Mouse (Mus musculus): Measurements from ENCODE around the gene Mgea5.

Mgea5 gene

DNA sequence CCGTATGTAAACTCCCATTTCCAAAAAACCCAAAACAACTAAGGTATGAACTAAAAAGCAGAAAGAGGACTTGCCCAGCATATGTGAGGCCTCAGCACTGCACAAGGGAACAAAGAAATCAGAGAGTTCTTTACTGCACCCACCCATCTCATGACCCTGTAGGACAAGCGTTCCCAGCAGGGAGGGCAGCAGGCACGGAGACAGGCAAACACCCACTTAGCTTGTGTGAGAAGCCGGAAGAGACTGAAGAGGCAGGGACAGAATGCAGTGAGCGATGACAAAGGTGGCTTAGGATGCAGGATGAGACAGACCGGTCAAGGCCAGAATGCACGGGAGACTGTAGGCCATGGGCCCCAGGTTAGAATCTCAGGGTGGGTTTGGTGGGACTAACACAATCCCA, 52.0 kb downstream of the Mgea5 start:
- DNase-seq (ENCODE audit: low read depth, low spot score): no peak

DNA sequence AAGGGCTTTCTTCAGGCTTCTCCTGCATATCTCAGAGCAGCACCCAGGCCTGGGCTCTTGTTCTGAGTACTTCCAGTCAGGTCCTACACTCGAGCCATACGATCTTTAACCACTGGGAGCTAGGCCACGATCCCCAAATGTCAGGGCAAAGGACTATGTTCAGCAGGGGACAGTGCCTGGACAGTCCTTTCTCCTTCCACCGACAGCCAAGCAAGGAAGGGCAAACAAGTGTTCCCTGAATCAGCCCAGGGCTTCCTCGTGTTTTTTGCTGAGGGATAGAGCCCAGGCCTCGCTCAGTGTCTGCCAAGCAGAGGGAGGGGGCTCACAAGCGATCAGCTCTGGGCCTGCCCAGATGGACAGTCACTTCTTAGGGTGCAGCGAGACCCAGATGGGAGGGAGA, 53.6 kb downstream of the Mgea5 start:
- DNase-seq (ENCODE audit: low read depth, low spot score): no peak

- DNase-seq (ENCODE audit: low read depth, low spot score): no peak
Observed at GRCm38 (mm10) chr19:45727231-45727630, 56.4 kb downstream of the Mgea5 start.

- no peak for DNase-seq (ENCODE audit: low read depth, low spot score)
Observed at GRCm38 (mm10) chr19:45725677-45726277, 57.9 kb downstream of the Mgea5 start.

DNA sequence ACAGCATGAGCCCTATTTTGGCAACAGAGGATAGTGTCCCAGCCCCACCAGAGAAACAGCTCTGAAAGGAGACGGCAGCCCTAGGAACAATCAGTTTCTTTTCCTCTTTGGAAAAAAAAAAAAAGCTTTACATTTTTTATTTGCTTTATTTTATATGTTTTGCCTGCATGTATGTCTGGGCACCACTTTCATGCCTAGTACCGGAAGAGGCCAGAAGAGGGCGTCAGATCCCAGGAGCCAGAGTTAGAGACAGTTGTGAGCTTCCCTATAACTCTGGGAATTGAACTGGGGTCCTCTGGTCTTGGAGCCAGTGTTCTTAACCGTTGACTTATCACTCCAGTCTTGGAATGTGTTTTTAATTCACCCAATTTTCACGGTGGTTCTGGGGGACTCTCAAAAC, 61.4 kb downstream of the Mgea5 start:
- no peak for DNase-seq (ENCODE audit: low read depth, low spot score)

GRCm38 (mm10) chr19:45718286-45718685, 65.4 kb downstream of the Mgea5 start:
- DNase-seq (ENCODE audit: low read depth, low spot score): no peak

DNA sequence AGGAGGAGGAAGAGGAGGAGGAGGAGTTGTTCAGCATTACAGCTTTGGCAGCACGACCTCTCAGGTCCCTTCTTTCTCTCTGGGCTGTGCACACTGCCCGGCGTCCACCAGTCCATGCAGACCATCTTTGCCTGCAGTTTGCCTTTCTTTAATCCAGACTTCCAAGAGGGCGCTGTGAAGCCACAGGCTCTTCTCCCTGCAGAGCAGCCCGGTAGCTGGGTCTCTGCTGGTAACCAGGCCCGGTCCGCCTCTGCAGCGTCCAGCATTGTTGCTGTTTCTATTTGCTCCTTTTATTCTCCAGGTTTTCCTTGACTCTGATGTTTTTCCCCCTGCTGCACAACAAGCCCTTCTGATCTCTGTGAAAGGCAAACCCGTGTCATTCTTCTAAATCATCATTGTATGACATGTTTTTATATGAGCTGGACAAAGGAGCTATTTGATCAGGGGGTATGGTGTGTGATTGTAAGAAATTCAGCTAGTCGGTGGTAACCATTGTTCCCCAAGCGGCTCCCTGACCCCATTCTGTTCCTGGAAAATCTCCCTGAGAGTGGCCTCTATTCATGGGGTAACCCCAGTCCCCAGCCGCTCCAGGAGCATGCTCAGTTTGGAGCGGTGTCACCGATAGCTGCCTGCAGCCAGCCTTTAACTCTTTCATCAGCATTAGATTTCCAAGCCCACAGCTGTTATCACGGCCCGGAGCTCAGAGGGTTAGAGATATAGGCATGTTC, 66.0 kb downstream of the Mgea5 start:
- DNase-seq (ENCODE audit: low read depth, low spot score): no peak

DNA sequence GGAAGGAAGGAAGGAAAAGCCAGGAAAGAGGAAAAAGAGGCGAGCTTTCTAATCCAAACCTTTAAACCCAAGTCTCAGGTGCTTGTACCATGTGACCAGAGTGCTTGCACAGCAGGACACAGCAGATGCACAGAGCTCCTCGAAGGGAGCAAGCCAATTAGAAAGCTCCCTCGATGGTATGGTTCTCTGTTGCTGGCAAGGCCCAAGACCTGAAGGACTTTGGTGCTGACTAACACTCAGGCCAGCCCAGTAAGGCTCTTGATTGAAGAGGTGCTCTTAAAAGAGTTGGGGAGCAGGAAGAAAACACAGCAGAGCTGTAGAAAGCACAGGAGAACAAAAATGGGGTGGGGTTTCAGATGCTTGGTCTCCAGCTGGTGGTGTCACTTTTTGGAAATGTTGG, 74.9 kb downstream of the Mgea5 start:
- DNase-seq (ENCODE audit: low read depth, low spot score): no peak

Data from c-Kit-negative CD71-positive TER-119-positive erythroid progenitor cells, embryonic 14.5 days (primary cell).